Mouse (Mus musculus): ENCODE data around the gene Exoc3l.

Gene Exoc3l

GRCm38 (mm10) chr8:105313622-105314402, 17.9 kb upstream of the Exoc3l start:
- no peak for DNase-seq (ENCODE audit: low spot score in 2 of 2)

DNA sequence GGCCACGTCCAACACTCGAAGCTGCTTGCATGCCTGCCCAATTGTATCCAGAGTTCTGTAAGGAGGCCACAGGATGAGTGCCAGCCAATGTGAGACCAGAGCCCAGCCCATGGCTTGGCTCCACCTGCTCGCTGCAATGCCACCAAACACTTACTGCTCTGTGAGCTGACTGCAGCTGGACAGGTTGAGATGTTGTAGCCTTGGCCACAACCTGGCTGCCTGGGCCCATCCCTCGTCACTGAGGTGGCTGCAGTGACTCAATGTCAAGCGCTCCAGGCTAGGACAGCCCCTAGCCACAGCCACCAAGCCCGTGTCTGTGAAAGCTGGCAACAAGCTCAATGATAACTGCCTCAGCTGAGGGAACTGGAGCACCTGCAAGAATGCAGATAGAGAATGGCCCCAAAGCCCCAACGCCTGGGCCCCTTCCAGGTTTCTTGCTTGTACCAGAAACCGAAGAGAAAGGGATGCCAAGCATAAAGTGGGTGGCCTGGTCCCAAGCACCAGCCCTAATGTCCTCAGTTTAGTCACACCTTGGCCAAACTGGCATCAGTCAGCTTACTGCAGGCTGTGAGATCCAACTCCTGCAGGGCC, 17.1 kb upstream of the Exoc3l start:
- DNase-seq (ENCODE audit: low spot score in 2 of 2), result no peak

- no peak for DNase-seq (ENCODE audit: low spot score in 2 of 2)
These were observed 15.8 kb upstream of the Exoc3l start for GRCm38 (mm10) chr8:105311718-105312117.

- no peak for DNase-seq (ENCODE audit: low spot score in 2 of 2)
These were observed 14.2 kb upstream of the Exoc3l start for GRCm38 (mm10) chr8:105310118-105310517.

- DNase-seq (ENCODE audit: low spot score in 2 of 2), result no peak
These were observed 13.4 kb upstream of the Exoc3l start for GRCm38 (mm10) chr8:105309142-105309847.

DNA sequence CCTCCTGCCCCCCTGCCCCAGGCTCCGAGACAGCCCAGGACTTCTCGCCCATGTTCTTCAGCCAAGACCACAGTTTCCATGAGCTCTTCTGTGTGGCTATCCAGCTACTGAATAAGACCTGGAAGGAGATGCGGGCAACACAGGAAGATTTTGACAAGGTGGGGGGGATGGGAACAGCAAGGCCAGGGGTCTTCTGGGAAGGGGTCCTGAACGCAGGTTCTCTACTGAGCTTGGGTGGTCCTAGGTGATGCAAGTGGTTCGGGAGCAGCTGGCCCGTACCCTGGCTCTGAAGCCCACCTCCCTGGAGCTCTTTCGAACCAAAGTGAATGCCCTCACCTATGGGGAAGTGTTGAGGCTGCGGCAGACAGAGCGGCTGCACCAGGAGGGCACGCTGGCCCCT, 12.5 kb upstream of the Exoc3l start:
- DNase-seq (ENCODE audit: low spot score in 2 of 2), result no peak

- DNase-seq (ENCODE audit: low spot score in 2 of 2), result no peak
These were observed 11.8 kb upstream of the Exoc3l start for GRCm38 (mm10) chr8:105307670-105308069.

- DNase-seq (ENCODE audit: low spot score in 2 of 2), result no peak
These were observed 10.3 kb upstream of the Exoc3l start for GRCm38 (mm10) chr8:105306146-105306691.

- peak in 1 of 2 experiments; percentile 77 for DNase-seq (ENCODE audit: low spot score in 2 of 2)
These were observed 9.6 kb upstream of the Exoc3l start, which contains the start of gene Elmo3 for GRCm38 (mm10) chr8:105305211-105306145. Gene Elmo3, plus strand, starts transcription at chr8:105305601.

DNA sequence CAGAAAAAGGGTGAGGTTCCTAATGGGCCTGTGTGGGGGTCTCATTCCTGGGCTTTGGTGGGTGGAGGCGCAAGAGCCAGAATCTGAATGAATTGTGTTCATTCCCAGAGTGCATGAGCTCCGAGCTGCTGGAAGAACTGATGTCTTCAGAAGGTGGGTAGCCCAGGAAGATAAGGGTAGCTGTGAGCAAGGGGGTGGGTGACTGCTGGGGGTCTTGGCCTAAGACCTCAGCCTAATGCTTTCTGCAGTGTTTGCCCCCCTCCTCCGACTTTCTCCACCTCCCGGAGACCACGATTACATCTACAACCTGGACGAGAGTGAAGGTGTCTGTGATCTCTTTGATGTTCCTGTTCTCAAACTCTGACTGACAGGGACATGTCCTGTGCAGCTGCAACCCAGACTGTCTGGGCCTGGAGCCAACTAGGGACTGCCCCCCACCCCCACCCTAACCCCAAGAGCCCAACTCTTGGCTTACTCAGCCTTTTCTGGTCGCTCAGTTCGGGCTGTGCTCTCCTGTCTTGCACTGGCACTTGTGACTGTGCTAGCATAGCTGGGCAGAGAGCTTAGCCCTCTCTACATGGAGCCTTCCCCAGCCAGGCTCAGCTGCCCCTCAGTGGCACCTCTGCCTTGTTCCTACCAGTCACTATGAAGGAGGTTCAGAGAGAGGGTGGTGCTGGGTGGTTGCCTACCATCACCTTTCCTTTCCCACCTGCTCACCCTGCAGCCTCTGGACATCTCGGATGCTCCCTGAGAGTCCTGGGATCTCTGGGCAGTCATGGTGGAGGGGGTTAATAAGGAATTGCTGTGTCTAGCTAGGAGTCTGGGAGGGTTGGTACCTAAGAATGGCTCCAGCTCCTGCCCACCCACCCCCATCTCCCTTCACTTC, 8.7 kb upstream of the Exoc3l start:
- no peak for DNase-seq (ENCODE audit: low spot score in 2 of 2)

DNA sequence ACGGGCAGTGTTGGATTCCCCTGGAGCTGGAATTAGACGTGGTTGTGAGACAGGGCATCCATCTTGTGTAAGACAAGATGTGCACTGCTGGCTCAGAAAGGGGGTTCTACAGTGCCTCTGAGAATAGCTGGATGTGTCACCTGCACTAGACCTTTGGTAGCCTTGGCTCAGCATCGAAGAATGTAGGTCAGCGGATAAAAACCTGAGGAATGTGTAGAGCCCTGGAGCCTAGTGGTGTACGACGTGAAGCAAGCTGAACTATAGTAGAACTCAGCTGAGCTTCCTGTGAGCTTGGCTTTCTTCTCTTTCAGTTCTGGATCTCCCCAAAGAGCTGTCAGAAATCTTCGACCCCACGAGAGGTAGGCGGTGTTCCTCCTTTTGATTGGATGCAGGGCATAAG, 8.0 kb upstream of the Exoc3l start:
- no peak for DNase-seq (ENCODE audit: low spot score in 2 of 2)

DNA sequence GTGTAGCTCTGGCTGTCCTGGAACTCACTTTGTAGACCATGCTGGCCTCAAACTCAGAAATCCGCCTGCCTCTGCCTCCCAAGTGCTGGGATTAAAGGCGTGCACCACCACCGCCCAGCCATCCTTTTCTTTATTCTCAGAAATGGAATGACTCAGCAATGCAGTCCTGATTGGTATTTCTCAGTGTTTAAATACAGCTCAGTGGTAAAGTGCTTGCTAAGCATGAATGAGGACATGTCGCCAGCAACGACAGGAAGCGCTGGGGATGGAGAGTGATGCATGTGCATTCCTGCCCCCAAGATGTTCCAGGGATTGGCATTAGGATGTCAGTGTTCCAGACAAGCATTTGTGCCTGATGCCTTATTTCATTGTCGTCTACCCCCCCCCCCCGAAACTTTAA, 7.5 kb upstream of the Exoc3l start:
- DNase-seq (ENCODE audit: low spot score in 2 of 2), result no peak

DNA sequence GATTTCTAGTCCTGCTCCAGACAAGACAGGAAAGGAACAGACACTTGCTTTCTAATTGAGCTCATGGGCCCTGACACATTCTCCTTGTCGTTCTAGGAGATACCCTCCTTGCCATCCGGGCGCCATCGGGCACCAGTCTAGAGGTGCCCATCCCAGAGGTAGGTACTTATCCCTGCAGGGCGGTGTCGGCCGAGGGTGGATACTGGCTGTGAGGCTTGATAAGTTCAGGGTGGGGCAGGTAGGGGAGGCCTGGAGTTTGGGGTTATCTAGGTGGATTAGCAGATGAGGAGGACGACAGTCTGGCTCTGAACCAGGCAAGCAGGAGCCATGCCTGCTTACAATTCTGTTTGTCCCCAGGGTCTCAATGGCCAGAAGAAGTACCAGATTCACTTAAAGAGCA, 4.1 kb upstream of the Exoc3l start:
- DNase-seq (ENCODE audit: low spot score in 2 of 2), result no peak

- DNase-seq (ENCODE audit: low spot score in 2 of 2), result no peak
These were observed 2.7 kb upstream of the Exoc3l start for GRCm38 (mm10) chr8:105298351-105299252.

- peak; percentile 96 for DNase-seq (ENCODE audit: low spot score in 2 of 2)
These were observed 1.8 kb upstream of the Exoc3l start, which contains the start of gene E2f4 for GRCm38 (mm10) chr8:105297511-105298192. Gene E2f4, plus strand, starts transcription at chr8:105297663.

- DNase-seq (ENCODE audit: low spot score in 2 of 2), result peak in 1 of 2 experiments; percentile 31
These were observed 645 bp downstream of the Exoc3l start for GRCm38 (mm10) chr8:105295256-105295655.

- DNase-seq (ENCODE audit: low spot score in 2 of 2), result peak in 1 of 2 experiments; percentile 26
These were observed 1.1 kb downstream of the Exoc3l start for GRCm38 (mm10) chr8:105294776-105295175.

DNA sequence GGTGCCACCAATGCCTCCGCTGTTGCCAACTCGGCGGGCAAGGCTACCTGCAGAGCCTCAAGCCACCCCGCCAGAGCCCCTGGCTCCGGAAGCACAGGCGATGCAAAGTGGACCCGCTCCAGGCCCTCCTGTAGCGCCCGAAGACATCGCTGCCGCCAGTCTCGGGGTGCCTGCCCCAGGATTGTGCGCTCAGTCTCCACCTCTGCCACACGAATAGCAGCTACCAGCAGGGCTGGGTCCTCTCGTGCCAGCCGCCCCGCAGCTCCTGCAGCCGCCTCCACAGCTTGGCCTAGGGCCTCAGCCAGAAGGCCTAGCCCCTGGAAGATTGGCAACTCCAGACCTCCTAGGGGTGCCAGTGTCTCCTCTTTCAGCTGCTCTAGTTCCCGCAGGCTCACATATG, 2.5 kb downstream of the Exoc3l start:
- DNase-seq (ENCODE audit: low spot score in 2 of 2), result no peak

DNA sequence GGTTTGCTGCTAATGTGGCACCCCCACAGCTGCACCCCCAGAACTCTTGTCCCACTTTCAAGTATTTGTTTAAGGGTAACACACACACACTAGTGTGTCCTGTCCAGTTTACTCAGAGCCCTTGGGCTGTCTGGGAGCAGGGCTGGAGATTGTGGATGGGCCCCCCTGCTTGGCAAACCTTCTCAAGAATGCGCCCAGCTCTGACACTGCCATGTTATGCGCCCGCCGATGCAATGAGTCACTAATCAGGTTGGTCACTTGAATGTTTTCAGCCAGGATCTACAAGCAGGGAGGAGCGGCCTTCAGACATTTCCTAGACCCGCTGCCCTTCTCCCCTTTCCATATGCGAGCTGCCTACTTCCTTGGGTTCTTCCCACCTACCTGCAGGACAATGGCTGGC, 3.4 kb downstream of the Exoc3l start:
- DNase-seq (ENCODE audit: low spot score in 2 of 2), result peak in 1 of 2 experiments; percentile 27
